Mouse (Mus musculus): ENCODE measurements around the gene Dnase2a. TPM values are rescaled to one million over a fixed set of nuclear protein-coding genes. Genes with fewer than 3 reads are reported as not detected.

Gene Dnase2a
- 10 to 100 TPM in 1 of 2 experiments, 1 to 10 TPM in 1; 7.9 to 10.2 TPM for total RNA-seq (2023)

DNA sequence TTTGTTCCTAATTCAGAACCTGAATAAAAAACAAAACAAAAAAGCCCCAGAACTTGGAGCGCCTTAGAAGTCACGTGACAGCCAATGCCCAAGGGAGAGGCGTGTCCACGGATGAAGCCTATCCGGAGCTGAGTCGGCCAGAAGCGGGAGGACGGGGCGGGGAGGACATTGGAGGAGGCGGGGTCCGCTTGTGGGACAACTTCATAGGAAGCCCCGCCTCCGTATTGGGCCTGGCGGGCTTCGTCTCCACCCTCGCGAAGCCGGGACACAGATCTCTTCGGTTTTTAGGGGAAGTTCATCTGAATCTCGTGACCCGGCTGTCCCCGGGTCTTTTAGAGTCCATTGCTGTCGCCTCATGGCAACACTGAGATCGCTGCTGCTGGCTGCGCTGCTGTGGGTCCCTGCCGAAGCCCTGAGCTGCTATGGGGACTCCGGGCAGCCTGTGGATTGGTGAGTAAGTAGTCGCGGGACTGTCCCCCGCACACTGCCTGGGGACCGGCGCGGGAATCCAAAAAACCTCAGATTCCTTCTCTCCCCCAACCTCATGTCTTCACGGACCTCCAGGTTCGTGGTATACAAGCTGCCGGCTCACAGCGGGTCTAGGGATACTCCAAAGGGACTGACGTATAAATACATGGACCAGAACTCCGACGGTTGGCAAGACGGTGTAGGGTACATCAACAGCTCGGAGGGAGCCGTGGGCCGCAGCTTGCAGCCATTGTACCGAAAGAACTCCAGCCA lies at the start of gene Dnase2a:
Dnase2a (plus strand) TSS at position 140 of the 741 bp plus-strand sequence.

DNA sequence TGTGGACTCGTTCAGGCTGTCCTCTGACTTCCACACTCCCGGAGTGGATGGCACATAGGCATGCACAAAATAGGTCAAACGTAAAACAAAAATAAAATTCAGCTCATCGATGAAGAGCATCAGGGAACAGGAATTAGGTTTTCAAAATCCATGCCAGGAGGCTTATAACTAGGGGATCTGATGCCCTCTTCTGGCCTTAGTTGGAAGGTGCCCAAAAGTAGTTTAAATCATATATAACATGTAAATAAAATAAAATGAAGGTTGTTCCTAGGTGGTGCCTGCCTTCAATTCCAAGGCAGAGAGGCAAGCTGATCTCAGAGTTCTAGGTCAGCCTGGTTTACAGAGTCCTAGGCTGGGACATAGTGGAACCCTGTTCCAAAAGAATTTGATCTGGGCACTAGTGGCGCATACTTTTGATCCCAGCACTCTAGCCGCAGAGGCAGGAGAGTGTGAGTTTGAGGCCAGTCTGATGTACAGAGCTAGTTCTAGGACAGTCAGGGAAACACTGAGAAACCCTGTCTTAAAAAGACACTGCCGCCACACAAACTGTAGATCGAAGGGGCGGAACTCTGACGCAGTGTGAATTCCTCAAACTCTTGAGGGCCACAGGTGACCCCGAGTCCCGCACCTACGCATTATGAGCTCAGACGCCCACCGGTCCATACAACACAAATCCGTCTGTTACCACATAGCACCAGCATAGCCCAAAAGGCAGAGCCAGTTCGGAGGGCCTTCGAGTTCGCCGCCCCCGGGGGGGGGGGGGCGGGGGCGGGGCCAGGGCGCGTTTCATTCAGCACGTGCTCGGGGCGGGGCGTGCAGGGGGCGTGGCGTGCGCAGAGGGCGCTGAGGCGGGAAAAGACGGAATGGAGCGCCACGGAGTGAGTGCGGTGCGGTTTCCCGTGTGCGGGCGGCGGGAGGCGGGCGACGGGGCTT lies 36.7 kb upstream of the Dnase2a start, which contains the start of gene Syce2:
Syce2 (plus strand) TSS at position 736 of the 933 bp plus-strand sequence.

DNA sequence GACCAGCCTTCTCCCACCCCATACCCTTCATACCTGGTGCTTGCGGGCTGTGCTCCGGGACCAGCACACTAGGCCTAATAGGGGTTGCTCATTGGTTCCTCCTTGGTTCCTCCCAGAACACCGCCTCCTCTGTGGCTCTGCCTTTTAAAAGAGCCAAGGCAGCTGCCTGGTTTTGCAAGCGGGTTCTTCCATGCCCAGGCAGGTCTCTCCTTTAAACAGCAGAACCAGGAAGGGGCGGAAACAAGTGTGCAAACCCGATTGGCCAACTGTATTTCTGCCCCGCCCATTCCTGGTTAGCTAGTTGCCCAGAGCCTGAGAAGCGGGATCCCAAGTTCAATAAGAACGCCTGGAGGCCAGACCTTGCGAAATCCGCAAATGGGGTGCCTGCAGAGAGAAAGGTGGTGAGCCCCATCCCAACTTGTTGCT lies 14.6 kb upstream of the Dnase2a start, which contains the start of gene Gcdh:
Gcdh (minus strand) TSS at position 213 of the 426 bp plus-strand sequence.

DNA sequence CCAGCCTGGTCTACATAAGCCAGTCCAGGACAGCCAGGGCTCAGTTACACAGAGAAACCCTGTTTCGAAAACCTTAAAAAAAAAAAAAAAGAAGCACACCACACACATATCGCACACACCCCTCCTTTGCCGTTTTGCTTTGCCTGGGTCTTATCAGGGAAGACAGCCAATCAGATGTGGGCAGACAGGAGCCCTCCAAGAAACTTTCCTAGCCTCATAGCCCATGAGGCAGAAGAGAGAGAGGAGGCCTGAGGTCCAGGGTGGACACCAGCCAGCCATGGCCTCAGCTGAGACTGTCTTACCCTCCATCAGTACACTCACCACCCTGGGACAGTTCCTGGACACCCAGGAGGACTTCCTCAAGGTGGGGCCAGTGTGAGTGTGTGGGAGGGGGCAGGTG lies 6.6 kb upstream of the Dnase2a start, which contains the start of gene Klf1:
Klf1 (plus strand) TSS at position 177 of the 400 bp plus-strand sequence.

DNA sequence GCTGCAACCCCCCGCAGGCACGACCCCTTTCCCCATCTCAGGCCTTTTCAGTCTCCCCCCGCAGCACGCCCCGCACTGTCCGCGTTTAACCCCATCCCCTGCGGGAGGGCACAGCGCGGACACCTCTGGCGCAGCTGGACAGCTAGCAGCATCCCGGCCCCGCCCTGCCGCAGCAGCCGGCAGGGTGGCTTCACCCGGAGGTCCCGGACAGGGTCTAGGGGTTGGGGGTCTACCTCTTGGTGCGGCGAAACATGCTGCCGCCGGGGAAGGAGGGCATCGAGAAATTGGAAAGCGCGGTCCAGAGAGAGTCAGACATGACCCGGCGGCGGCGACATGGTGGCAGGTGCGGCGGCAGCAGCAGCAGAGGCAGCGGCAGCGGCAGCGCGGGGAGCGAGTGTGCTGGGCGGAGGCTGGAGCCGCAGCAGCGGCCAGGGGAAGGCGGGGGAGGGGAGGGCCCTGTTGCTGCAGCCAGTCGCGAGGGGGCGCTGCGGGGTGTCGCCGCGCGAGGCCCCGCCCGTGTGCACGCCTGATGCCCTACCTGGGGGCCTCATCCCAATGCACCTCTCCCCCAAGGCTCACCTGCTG lies 28.7 kb downstream of the Dnase2a start, which contains the start of gene Mast1:
Mast1 (minus strand) TSS at position 398 of the 585 bp plus-strand sequence.

DNA sequence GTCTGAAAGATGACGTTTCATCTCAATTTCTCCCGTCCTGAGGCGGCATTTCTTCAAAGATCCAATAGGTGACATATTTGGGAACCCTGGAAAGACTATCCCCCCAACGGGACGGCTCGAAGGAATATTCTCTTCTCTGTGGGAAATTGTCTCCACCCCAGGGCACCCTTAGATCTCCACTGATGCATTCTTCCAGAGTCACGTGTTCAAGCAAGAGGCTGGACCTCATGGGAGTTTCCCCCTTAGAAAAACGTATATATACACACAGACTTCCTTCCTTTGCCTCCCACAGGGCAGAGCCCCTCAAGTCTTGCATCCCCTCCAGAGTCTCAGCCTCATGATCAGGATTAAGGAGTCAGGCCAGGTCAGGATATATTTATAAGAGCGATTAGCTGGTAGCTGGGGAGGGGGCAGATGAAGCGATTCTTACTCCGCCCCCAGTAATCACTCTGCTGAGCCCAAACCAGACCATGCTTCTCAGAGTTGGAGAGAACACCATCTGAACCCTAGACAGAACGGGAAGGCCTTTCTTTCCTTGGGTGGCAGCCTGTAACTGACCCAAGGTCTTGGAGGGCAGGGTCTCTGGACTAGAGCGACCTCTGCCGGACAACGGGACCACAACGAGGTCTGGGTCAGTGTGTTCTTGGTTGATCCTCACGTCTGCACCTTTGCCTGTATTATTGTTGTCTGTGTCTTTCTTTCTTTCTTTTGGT lies 38.3 kb downstream of the Dnase2a start, which contains the start of gene Rtbdn:
Rtbdn (plus strand) TSS at position 464 of the 713 bp plus-strand sequence.

DNA sequence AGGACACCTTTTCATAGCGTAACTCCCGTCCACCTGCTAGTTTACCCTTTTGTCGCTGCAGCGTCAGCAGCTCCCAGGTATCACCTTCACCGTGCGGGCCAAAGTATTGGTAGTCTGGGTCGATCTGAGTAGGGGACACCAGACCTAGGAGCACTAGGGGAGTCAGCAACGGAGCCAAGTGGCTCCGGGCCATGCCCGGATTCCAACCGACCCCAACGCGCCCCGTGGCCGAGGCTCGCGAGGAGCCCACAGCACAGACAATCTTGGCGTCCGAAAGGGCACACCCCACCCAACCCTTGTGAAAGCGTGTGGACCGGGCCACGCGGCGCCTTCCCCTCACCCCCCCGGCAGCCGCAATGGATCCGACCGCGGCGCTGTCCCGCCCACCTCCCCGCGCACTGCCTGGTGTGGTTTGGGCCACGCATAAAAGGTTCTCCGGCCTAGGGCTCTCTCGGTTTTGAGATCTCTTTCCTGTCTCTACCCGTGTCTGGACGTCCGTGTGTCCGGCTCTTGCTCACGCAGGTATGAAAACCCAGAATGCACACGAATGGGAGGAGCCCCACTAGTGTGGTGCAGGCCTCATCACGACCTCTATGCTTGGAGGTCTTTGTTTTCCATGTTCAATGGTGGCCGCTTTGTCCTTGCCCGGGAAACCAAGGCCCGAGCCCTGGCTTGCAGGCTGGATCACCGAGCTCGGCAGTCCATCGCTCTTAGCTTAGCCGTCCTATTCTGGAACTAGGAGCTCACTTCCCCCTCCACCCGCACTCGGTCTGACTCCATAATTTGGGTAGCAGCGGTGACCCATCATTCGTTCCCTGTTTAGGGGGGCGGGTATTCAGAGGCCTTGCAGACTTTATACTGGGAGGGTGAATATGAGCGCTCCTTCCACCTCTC lies 61.1 kb downstream of the Dnase2a start, which contains the start of the genes Gm49661, Prdx2 and Rnaseh2a:
Gm49661 (minus strand) TSS at position 193 of the 894 bp plus-strand sequence.
Prdx2 (plus strand) TSS at position 347 of the 894 bp plus-strand sequence.
Rnaseh2a (minus strand) TSS at position 527 of the 894 bp plus-strand sequence.

Other genes starting within 250 kb of the Dnase2a start
- gene Ier2, start 245.7 kb upstream of the Dnase2a start, total RNA-seq (2023): 100 to 1,000 TPM; 200 TPM
- 100 to 1,000 TPM; 160 to 178 TPM for gene Trmt1, start 222.3 kb upstream of the Dnase2a start, total RNA-seq (2023)
- gene Nacc1, start 220.7 kb upstream of the Dnase2a start, total RNA-seq (2023): 10 to 100 TPM; 50.6 to 58.0 TPM
- gene Lyl1, start 207.1 kb upstream of the Dnase2a start, total RNA-seq (2023): 1 to 10 TPM in 1 of 2 experiments, under 1 TPM in 1; 0.53 to 1.6 TPM
- 10 to 100 TPM; 10.2 to 13.2 TPM for gene G430095P16Rik, start 185.6 kb upstream of the Dnase2a start, total RNA-seq (2023)
- 10 to 100 TPM in 1 of 2 experiments, 1 to 10 TPM in 1; 9.5 to 14.2 TPM for gene Nfix, start 108.2 kb upstream of the Dnase2a start, total RNA-seq (2023)
- 1 to 10 TPM; 4.3 TPM for gene Dand5, start 85.7 kb upstream of the Dnase2a start, total RNA-seq (2023)
- gene Gadd45gip1, start 77.0 kb upstream of the Dnase2a start, total RNA-seq (2023): 10 to 100 TPM; 17.9 to 19.1 TPM
- gene Rad23a, start 67.9 kb upstream of the Dnase2a start, total RNA-seq (2023): 10 to 100 TPM; 66.8 to 83.2 TPM
- 100 to 1,000 TPM; 469 to 498 TPM for gene Calr, start 61.6 kb upstream of the Dnase2a start, total RNA-seq (2023)
- gene Farsa, start 51.6 kb upstream of the Dnase2a start, total RNA-seq (2023): 10 to 100 TPM; 82.8 to 83.0 TPM
- gene Syce2, start 36.4 kb upstream of the Dnase2a start, total RNA-seq (2023): 1 to 10 TPM; 3.1 to 6.1 TPM
- gene Gcdh, start 14.6 kb upstream of the Dnase2a start, total RNA-seq (2023): 10 to 100 TPM; 24.0 to 27.5 TPM
- 1 to 10 TPM; 1.5 to 3.6 TPM for gene Klf1, start 6.6 kb upstream of the Dnase2a start, total RNA-seq (2023)
- under 1 TPM; 0.24 to 0.41 TPM for gene Mast1, start 28.8 kb downstream of the Dnase2a start, total RNA-seq (2023)
- gene Rtbdn, start 38.4 kb downstream of the Dnase2a start, total RNA-seq (2023): not detected
- not detected for gene Gm49661, start 60.9 kb downstream of the Dnase2a start, total RNA-seq (2023)
- gene Prdx2, start 61.0 kb downstream of the Dnase2a start, total RNA-seq (2023): 10 to 100 TPM; 55.9 to 62.7 TPM
- 10 to 100 TPM; 29.4 to 43.7 TPM for gene Rnaseh2a, start 61.2 kb downstream of the Dnase2a start, total RNA-seq (2023)
- 1,000 to 10,000 TPM in 1 of 2 experiments, 100 to 1,000 TPM in 1; 984 to 1,316 TPM for gene Junb, start 70.2 kb downstream of the Dnase2a start, total RNA-seq (2023)
- gene Hook2, start 82.0 kb downstream of the Dnase2a start, total RNA-seq (2023): 1 to 10 TPM; 3.6 to 4.5 TPM
- gene Best2, start 106.0 kb downstream of the Dnase2a start, total RNA-seq (2023): not detected
- gene Asna1, start 116.7 kb downstream of the Dnase2a start, total RNA-seq (2023): 10 to 100 TPM; 54.4 to 59.1 TPM
- gene Trir, start 118.3 kb downstream of the Dnase2a start, total RNA-seq (2023): 100 to 1,000 TPM; 172 to 188 TPM
- gene Tnpo2, start 128.4 kb downstream of the Dnase2a start, total RNA-seq (2023): 10 to 100 TPM; 69.8 to 78.0 TPM
- 10 to 100 TPM; 14.6 to 16.2 TPM for gene Fbxw9, start 151.5 kb downstream of the Dnase2a start, total RNA-seq (2023)
- not detected for gene Gm5741, start 159.4 kb downstream of the Dnase2a start, total RNA-seq (2023)
- 100 to 1,000 TPM in 1 of 2 experiments, 10 to 100 TPM in 1; 84.0 to 107 TPM for gene Dhps, start 163.2 kb downstream of the Dnase2a start, total RNA-seq (2023)
- 10 to 100 TPM; 54.2 to 62.3 TPM for gene Wdr83os, start 172.2 kb downstream of the Dnase2a start, total RNA-seq (2023)
- 10 to 100 TPM; 13.1 to 20.0 TPM for gene Wdr83, start 172.7 kb downstream of the Dnase2a start, total RNA-seq (2023)
- gene Man2b1, start 174.7 kb downstream of the Dnase2a start, total RNA-seq (2023): 100 to 1,000 TPM; 108 to 116 TPM
- not detected for gene Zfp791, start 214.5 kb downstream of the Dnase2a start, total RNA-seq (2023)
- gene Cks1brt, start 243.4 kb downstream of the Dnase2a start, total RNA-seq (2023): not detected